Mouse (Mus musculus) midbrain, embryonic 10.5 days (tissue): ENCODE results near the gene Gp1ba. TPM values are rescaled to one million over a fixed set of nuclear protein-coding genes. Genes with fewer than 3 reads are reported as not detected.

ENCODE experiments used
- DNase-seq: peaks from one replicate; pipeline ENCODE4 v3.0.0-alpha.2; 2017; ENCODE audit warnings: low spot score
- H3K27ac ChIP-seq: fragments of 300-500 bp; sonication (generic); replicated peaks from 2 replicates; pipeline ENCODE4 v1.5.1; 2016; ENCODE audit warnings: mild to moderate bottlenecking
- H3K27me3 ChIP-seq: fragments of 300-500 bp; sonication (generic); 2 replicates; pipeline ENCODE4 v1.6.1; 2016; ENCODE audit warnings: low read depth, mild to moderate bottlenecking; ENCODE audit not compliant: poor library complexity, severe bottlenecking
- H3K36me3 ChIP-seq: fragments of 300-500 bp; sonication (generic); 2 replicates; pipeline ENCODE4 v1.6.1; 2016; ENCODE audit warnings: mild to moderate bottlenecking, moderate library complexity
- H3K4me1 ChIP-seq: fragments of 300-500 bp; sonication (generic); 2 replicates; pipeline ENCODE4 v1.6.1; 2016
- H3K4me3 ChIP-seq: fragments of 300-500 bp; sonication (generic); 2 replicates; pipeline ENCODE4 v1.5.1; 2016; ENCODE audit warnings: mild to moderate bottlenecking, moderate library complexity
- H3K9me3 ChIP-seq: fragments of 300-500 bp; sonication (generic); replicated peaks from 2 replicates; pipeline ENCODE4 v1.6.1; 2016; ENCODE audit warnings: mild to moderate bottlenecking
- WGBS: fragments of 180-500 bp; shearing (Covaris S2); methylation state at CpG from one replicate; pipeline ENCODE4 v1.1.7; 2016; 5-methylcytosine and 5-hydroxymethylcytosine counted together
- polyA plus RNA-seq: library from polyadenylated mRNA; unstranded; fragments of >200 nt; fragmentation: Nextera tagmentation; extraction: Ambion mirVana; gene quantifications from 2 replicates; pipeline ENCODE4 v1.2.1, GENCODE M21; 2016

The Gp1ba gene
- polyA plus RNA-seq, 1 experiment from 2014 or later = 0.44 TPM

DNA sequence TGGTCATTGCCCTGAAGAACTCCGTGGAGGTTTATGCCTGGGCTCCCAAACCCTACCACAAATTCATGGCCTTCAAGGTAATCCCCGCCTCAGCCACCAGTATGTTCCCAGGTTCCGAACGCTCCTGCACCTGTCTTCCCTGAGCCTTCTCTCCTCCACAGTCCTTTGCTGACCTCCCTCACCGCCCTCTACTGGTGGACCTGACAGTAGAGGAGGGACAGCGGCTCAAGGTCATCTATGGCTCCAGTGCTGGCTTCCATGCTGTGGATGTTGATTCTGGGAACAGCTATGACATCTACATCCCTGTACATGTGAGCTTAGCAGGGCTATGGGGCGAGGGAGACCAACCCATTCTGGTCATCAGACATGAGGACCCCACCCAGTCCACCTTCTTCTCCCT, 26.4 kb upstream of the Gp1ba start:
- Histone ChIP-seq H3K36me3 (peaks cover 61% of the 10 kb centered on the region), H3K4me1 (peaks cover 19% of the 10 kb centered on the region), H3K4me3 (no peak overlapping the region), H3K9me3 (no peaks in the 10 kb centered on the region), H3K27me3 (peaks cover 27% of the 10 kb centered on the region), H3K27ac (no peak overlapping the region)
- DNase-seq = no peak
- 78% methylated on average over 7 of the region's 7 CpGs for WGBS

DNA sequence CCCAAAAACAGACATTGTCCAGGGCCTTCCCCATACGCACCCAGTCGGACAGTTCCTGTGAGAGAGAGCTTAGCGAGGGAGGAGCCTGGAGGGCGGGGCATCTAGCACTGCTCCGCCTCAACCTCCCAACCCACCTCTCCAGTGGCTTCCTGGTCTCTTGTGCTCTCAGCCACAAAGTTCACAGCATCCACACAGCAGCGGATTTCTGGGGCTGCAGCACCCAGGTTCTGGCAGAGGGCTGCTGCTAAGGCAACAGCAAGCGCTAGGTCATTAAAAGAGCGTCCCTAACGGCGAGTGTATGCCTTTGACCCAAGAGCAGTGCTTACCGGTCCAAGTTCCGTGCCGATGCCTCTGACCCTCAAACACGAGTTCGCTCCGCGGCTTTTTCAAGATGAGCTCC, 23.8 kb upstream of the Gp1ba start:
- H3K27ac ChIP-seq = peak overlapping the region; percentile 46
- peaks cover 19% of the 10 kb centered on the region for H3K4me1 ChIP-seq
- peak; percentile 61 for DNase-seq
- peaks cover 27% of the 10 kb centered on the region for H3K27me3 ChIP-seq
- H3K4me3 ChIP-seq = peak overlapping the region; percentile 57
- WGBS = 0% methylated on average over 17 of the region's 17 CpGs
- H3K9me3 ChIP-seq = no peaks in the 10 kb centered on the region
- peaks cover 35% of the 10 kb centered on the region for H3K36me3 ChIP-seq

DNA sequence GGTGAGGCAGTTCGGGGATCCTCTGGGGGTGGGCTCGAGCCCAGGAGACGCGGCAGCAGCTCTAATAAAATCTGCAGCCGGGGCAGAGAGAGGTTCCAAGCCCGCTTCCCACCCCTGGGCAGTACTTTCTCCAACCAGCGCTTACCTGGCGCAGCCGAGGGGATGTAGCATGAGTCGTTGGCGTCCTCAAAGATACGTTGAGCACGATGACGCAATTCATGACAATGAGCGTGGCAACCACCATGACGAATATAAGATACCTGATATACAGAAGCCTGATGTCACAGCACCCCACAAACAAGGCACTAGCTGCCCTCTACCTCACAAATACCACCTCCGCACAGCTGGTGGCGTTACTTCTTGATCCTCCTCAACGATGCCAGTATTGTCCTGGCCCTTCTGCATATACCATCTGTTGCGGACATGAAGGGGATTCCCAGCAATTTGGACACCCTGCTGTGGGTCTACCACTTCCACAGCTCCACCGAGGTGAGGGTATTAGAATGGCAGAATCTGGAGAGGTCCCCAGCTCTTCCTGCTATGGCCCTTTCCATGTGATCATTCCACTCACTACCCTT, 23.3 kb upstream of the Gp1ba start, which contains the start of gene 4930544D05Rik:
Gene 4930544D05Rik, plus strand, starts transcription at position 333 of the 578 bp plus-strand sequence.
- 11% methylated on average over 21 of the region's 21 CpGs for WGBS
- H3K27me3 ChIP-seq = peaks cover 27% of the 10 kb centered on the region
- no peak for DNase-seq
- peak within 1 kb of the TSS; percentile 57 for H3K4me3 ChIP-seq
- peaks cover 19% of the 10 kb centered on the region for H3K4me1 ChIP-seq
- no peaks in the 10 kb centered on the region for H3K9me3 ChIP-seq
- peaks cover 30% of the 10 kb centered on the region for H3K36me3 ChIP-seq
- peak within 1 kb of the TSS; percentile 46 for H3K27ac ChIP-seq

DNA sequence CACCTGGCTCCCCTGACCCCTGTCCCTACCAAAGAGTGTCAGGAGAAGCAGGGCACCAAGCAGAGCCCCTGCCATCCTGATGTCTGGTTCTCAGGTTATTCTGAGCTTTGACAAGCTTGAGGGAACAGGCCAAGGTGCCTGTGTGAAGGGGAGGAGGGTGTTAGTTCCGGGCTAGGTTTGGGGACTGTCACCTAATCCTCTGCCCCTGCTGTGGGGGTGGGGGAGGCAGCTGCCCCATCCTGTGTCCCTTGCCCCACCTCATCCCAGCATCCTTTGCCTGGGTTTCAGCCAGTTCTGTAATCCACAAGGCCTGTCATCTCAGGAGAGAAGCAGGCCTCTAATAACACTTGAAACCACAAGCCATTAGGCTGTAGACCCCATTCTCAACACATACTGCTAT, 19.8 kb upstream of the Gp1ba start, which contains the start of gene Chrne:
Gene Chrne, minus strand, starts transcription at position 116 of the 400 bp plus-strand sequence.
- Histone ChIP-seq H3K4me1 (peaks cover 21% of the 10 kb centered on the region), H3K4me3 (no peak within 1 kb of the TSS), H3K9me3 (no peaks in the 10 kb centered on the region), H3K27me3 (peaks cover 27% of the 10 kb centered on the region), H3K36me3 (no peaks in the 10 kb centered on the region), H3K27ac (no peak within 1 kb of the TSS)
- WGBS = 48% methylated on average over 1 of the region's 1 CpGs
- no peak for DNase-seq

DNA sequence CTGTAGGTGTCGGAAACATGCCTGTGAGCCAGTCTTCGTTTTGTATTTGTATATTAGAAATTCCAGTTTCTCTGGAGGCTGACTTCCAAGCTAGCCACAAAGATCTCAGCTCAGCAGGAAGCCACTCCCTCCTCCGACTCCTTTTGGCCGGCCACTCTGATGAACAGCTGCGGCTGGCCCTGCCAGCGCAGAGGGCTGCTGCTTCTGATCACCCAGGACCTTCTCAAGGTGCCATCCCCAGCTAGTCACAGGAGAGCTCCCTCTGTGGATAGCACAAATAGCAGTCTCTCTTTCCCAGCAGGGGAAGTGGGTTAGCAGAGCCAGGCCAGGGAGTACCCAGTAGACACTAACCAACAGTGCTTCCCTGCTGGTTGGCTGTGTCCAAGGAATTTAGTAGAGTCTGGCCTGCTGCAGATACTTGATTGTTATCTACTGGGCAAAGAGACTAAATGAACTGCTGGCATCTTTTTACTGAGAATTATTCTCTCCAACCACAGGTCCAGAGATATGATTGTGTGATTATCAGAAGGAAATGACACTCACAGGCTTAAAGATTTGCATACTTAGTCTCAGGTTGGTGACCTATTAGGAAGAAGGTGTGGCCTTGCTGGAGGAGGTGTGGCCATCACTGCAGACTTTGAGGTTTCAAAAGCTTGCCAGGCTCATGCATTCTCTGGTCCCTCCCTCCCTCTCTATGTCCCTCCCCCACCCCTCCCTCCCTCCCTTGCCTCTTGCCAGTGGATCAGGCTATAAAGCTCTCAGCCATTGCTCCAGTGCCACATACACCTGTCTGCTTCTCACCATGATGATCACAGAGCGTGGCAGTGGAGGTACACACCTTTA, 16.7 kb upstream of the Gp1ba start:
- DNase-seq = no peak
- no peak overlapping the region for H3K27ac ChIP-seq
- H3K36me3 ChIP-seq = no peaks in the 10 kb centered on the region
- H3K27me3 ChIP-seq = peaks cover 2% of the 10 kb centered on the region; the same call in 1 of the 2 replicates
- 0 out of 2 replicates have a peak, but pooled peaks cover 2% of the 10 kb centered on the region for H3K4me1 ChIP-seq
- WGBS = 46% methylated on average over 7 of the region's 7 CpGs
- no peak overlapping the region for H3K4me3 ChIP-seq
- H3K9me3 ChIP-seq = no peaks in the 10 kb centered on the region

DNA sequence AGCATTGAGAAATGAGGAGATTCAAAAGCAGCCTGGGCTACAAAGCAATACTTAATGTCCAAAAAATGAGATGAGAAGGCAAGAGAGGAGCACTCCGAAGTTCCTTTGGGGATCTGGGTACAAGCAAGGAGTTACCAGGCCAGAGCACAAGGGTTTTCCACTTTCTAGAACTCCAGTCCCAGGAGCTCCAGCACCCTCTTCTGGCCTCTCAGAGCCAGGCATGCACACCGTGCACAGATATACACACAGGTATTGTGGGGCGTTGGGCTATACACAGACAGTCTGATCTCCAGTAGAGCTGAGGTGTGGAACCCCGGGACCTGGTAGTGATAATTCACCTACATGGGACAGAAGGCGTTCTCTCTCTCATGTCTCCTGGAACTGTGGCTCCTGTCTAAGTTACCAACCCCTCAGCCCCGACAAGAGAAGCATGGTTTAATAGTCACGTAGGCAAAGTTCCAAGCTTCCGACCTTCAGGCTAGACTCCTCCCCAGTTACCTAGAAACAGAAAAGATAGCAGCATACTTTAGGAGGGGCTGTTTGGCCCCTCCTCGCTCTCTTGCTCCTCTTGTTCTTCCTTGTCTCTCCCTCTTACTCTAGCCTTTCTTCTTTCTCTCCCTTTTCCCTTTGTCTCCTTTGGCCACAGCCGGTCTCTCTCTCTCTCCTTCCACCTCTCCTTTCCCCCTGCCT, 15.7 kb upstream of the Gp1ba start:
- H3K27ac ChIP-seq = no peak overlapping the region
- 82% methylated on average over 10 of the region's 10 CpGs for WGBS
- no peak for DNase-seq
- H3K9me3 ChIP-seq = no peaks in the 10 kb centered on the region
- no peaks in the 10 kb centered on the region for H3K36me3 ChIP-seq
- 0 out of 2 replicates have a peak, but pooled peaks cover 2% of the 10 kb centered on the region for H3K4me1 ChIP-seq
- H3K27me3 ChIP-seq = no peaks in the 10 kb centered on the region
- no peak overlapping the region for H3K4me3 ChIP-seq

DNA sequence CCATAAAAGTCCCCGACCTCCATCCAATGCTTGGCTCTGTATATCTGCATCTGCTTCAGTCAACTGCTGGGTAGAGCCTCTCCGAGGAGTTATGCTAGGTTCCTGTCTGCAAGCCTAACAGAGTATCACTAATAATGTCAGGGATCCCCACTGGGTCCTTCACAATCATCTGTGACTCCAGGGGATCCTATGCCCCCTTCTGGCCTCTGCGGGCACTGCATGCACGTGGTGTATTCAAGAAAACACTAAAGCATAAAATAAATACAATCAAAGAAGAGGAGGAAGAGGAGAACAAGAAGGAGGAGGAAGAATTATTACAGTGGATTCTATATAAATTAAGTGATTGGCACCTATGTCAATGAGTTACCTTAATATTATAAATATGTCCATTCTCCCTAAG, 13.4 kb upstream of the Gp1ba start:
- WGBS = 49% methylated on average over 4 of the region's 4 CpGs
- Histone ChIP-seq H3K36me3 (no peaks in the 10 kb centered on the region), H3K27me3 (no peaks in the 10 kb centered on the region), H3K4me1 (0 out of 2 replicates have a peak, but pooled peaks cover 2% of the 10 kb centered on the region), H3K27ac (no peak overlapping the region), H3K4me3 (no peak overlapping the region), H3K9me3 (no peaks in the 10 kb centered on the region)
- DNase-seq = peak; percentile 66

DNA sequence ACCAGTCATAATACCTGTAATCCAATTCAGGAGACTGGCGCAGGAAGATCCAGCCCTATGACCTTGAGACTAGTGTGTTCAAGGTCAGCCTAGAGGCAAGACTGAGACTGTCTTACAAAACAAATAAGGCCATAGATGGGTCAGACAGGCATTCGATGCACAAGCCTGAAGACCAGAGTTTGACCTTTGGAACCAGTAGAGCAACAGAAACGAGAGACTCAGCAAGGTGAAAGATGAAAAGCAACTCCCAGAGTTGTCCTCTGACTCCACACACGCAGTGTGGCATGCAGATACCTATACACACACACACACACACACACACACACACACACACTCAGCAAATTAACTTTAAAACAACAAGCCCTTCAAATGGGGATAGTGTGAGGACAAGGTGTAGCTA, 12.0 kb upstream of the Gp1ba start:
- no peaks in the 10 kb centered on the region for H3K36me3 ChIP-seq
- H3K27ac ChIP-seq = no peak overlapping the region
- H3K27me3 ChIP-seq = no peaks in the 10 kb centered on the region
- 0 out of 2 replicates have a peak, but pooled peaks cover 2% of the 10 kb centered on the region for H3K4me1 ChIP-seq
- no peak for DNase-seq
- H3K9me3 ChIP-seq = no peaks in the 10 kb centered on the region
- H3K4me3 ChIP-seq = no peak overlapping the region
- WGBS = 75% methylated on average over 4 of the region's 4 CpGs

DNA sequence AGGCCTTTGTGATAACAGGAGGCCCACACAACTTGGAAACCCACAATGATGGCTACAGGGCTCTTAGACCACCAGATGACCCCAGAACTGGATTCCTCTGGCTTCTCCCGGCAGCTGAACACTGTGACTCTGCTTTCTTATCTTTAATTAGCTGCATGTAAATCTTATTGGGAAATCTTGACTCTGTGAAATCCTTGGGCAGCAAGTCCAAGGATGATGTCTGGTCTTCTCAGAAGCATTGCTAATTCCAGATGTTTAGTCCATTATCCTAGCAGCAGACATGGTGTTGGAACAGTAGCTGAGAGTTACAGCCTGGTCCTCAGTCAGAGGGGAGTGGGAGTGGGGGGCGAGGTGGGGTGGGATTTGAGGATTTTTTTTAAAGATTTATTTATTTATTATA, 10.5 kb upstream of the Gp1ba start:
- WGBS = 83% methylated on average over 2 of the region's 2 CpGs
- Histone ChIP-seq H3K27me3 (no peaks in the 10 kb centered on the region), H3K27ac (no peak overlapping the region), H3K36me3 (no peaks in the 10 kb centered on the region), H3K4me3 (no peak overlapping the region), H3K4me1 (no peaks in the 10 kb centered on the region), H3K9me3 (no peaks in the 10 kb centered on the region)
- no peak for DNase-seq

DNA sequence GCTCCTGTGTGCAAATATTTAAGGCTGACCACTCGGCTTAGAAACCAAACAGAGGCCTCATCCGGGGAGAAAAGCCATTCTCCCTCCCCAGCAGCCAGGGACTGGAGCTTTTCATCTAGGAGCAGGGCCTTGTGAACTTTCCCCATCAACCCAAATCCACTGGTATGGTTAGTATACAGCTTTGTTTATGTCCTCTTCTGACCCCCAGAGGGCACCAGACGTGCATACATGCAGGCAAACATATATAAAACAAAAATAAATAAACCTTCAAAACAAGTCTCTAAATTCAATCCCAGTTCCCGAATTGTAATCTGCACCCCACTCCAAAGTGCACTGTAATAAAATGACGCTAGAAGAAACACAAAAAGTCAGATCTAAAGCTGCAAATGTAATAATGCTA, 9.4 kb upstream of the Gp1ba start:
- no peak overlapping the region for H3K27ac ChIP-seq
- no peaks in the 10 kb centered on the region for H3K9me3 ChIP-seq
- no peak for DNase-seq
- no peaks in the 10 kb centered on the region for H3K36me3 ChIP-seq
- WGBS = 57% methylated on average over 5 of the region's 5 CpGs
- H3K4me3 ChIP-seq = no peak overlapping the region
- no peaks in the 10 kb centered on the region for H3K27me3 ChIP-seq
- no peaks in the 10 kb centered on the region for H3K4me1 ChIP-seq

DNA sequence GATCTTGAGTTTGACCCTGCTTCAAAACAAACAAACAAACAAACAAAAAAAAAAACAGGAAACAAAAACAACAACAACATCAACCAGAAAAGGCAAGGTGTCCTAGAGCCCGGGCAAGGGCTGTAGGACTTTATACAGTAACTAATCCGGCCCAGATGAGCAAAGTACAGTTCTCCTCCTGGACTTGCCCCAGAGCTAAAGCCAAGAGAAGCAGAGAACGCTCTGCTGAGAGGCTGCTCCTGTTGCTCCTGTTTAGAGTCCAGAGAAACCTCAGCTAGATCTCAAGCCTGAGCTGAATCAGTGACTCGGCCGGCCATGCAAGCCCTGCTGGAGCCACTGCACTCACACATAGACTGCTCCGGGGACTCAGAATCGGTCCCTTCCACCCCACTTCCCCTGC, 8.8 kb upstream of the Gp1ba start:
- no peak for DNase-seq
- Histone ChIP-seq H3K36me3 (no peaks in the 10 kb centered on the region), H3K4me1 (no peaks in the 10 kb centered on the region), H3K27ac (no peak overlapping the region), H3K9me3 (no peaks in the 10 kb centered on the region), H3K4me3 (no peak overlapping the region), H3K27me3 (no peaks in the 10 kb centered on the region)
- 67% methylated on average over 7 of the region's 7 CpGs for WGBS

DNA sequence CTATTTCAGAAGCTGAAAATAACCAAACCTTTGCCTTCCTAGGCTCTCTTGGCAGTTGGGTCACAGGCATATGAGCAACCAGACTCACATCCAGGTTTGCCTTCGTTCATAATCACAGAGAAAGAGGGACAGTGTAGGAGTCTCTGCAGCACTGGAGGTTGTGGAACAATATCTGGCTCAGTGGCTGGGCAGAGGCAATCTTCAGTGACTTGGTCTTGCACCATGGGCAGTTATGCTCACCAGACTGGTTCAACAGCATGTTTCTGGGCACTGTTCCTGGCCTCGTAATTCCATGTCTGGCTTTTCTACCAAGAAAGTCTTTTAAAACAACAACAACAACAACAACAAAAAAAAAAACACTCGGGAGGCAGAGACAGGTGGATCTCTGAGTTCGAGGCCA, 3.3 kb upstream of the Gp1ba start:
- no peak for DNase-seq
- no peaks in the 10 kb centered on the region for H3K36me3 ChIP-seq
- H3K9me3 ChIP-seq = no peaks in the 10 kb centered on the region
- H3K27me3 ChIP-seq = no peaks in the 10 kb centered on the region
- no peak overlapping the region for H3K27ac ChIP-seq
- no peaks in the 10 kb centered on the region for H3K4me1 ChIP-seq
- WGBS = 83% methylated on average over 4 of the region's 4 CpGs
- H3K4me3 ChIP-seq = no peak overlapping the region
